Mouse (Mus musculus): Measurements from ENCODE around the gene 9230104L09Rik. TPM values are rescaled to one million over a fixed set of nuclear protein-coding genes. Genes with fewer than 3 reads are reported as not detected.

Gene 9230104L09Rik
- polyA plus RNA-seq, 1 experiment from 2014 or later, result 0.53 TPM

GRCm38 (mm10) chr2:148877016-148877770 is 12.4 kb upstream of the 9230104L09Rik start:
- H3K36me3 ChIP-seq, result peaks cover 2% of the 10 kb centered on the region; the same call in 1 of the 2 replicates
- H3K9me3 ChIP-seq (replicated peaks), result no peaks in the 10 kb centered on the region
- peak overlapping the region; percentile 24 for H3K27ac ChIP-seq
- no peak for ATAC-seq (replicated peaks; ENCODE audit: insufficient number of reproducible peaks, insufficient read depth, low FRiP score, low read depth)
- H3K4me2 ChIP-seq, result no peak overlapping the region
- H3K27me3 ChIP-seq, result no peaks in the 10 kb centered on the region
- WGBS, result 29% methylated on average over 3 of the region's 3 CpGs
- H3K4me1 ChIP-seq (replicated peaks), result peaks cover 53% of the 10 kb centered on the region
- no peak overlapping the region for H3K9ac ChIP-seq
- no peak overlapping the region for H3K4me3 ChIP-seq

GRCm38 (mm10) chr2:148875335-148875811 is 10.5 kb upstream of the 9230104L09Rik start, which contains the start of gene Cst3:
Gene Cst3 (minus strand): TSS chr2:148875692.
- Histone ChIP-seq H3K27me3 (no peaks in the 10 kb centered on the region), H3K4me1 (replicated peaks) (peaks cover 53% of the 10 kb centered on the region), H3K36me3 (peaks cover 17% of the 10 kb centered on the region; the same call in 1 of the 2 replicates), H3K4me2 (peak within 1 kb of the TSS; percentile 78), H3K9ac (peak within 1 kb of the TSS; percentile 97), H3K27ac (peak within 1 kb of the TSS; percentile 97), H3K9me3 (replicated peaks) (no peaks in the 10 kb centered on the region), H3K4me3 (peak within 1 kb of the TSS; percentile 96)
- peak; percentile 96 for ATAC-seq (replicated peaks; ENCODE audit: insufficient number of reproducible peaks, insufficient read depth, low FRiP score, low read depth)
- WGBS, result 0% methylated on average over 19 of the region's 19 CpGs

- Histone ChIP-seq H3K9me3 (replicated peaks) (no peaks in the 10 kb centered on the region), H3K27me3 (no peaks in the 10 kb centered on the region), H3K27ac (peak overlapping the region; percentile 97), H3K36me3 (peaks cover 17% of the 10 kb centered on the region; the same call in 1 of the 2 replicates), H3K4me1 (replicated peaks) (peaks cover 53% of the 10 kb centered on the region), H3K4me3 (peak overlapping the region; percentile 96), H3K4me2 (peak overlapping the region; percentile 78), H3K9ac (peak overlapping the region; percentile 97)
- peak; percentile 33 for ATAC-seq (replicated peaks; ENCODE audit: insufficient number of reproducible peaks, insufficient read depth, low FRiP score, low read depth)
- WGBS, result under 1% methylated on average over 34 of the region's 34 CpGs
Measured at GRCm38 (mm10) chr2:148874617-148875334, 9.9 kb upstream of the 9230104L09Rik start.

GRCm38 (mm10) chr2:148874224-148874616 is 9.4 kb upstream of the 9230104L09Rik start:
- H3K9me3 ChIP-seq (replicated peaks), result no peaks in the 10 kb centered on the region
- peaks cover 17% of the 10 kb centered on the region; the same call in 1 of the 2 replicates for H3K36me3 ChIP-seq
- peak overlapping the region; percentile 97; the same call in 1 of the 2 replicates for H3K27ac ChIP-seq
- peak overlapping the region; percentile 96 for H3K4me3 ChIP-seq
- no peaks in the 10 kb centered on the region for H3K27me3 ChIP-seq
- ATAC-seq (replicated peaks; ENCODE audit: insufficient number of reproducible peaks, insufficient read depth, low FRiP score, low read depth), result no peak
- peak overlapping the region; percentile 78 for H3K4me2 ChIP-seq
- H3K4me1 ChIP-seq (replicated peaks), result peaks cover 50% of the 10 kb centered on the region
- H3K9ac ChIP-seq, result peak overlapping the region; percentile 97
- 21% methylated on average over 3 of the region's 3 CpGs for WGBS

GRCm38 (mm10) chr2:148872860-148873259 is 8.0 kb upstream of the 9230104L09Rik start:
- ATAC-seq (replicated peaks; ENCODE audit: insufficient number of reproducible peaks, insufficient read depth, low FRiP score, low read depth), result no peak; the same call in 1 of the 2 replicates

GRCm38 (mm10) chr2:148870526-148870925 is 5.7 kb upstream of the 9230104L09Rik start:
- Histone ChIP-seq H3K4me2 (no peak overlapping the region), H3K9me3 (replicated peaks) (no peaks in the 10 kb centered on the region), H3K27me3 (no peaks in the 10 kb centered on the region), H3K9ac (no peak overlapping the region), H3K27ac (no peak overlapping the region), H3K4me3 (no peak overlapping the region), H3K36me3 (peaks cover 17% of the 10 kb centered on the region; the same call in 1 of the 2 replicates), H3K4me1 (replicated peaks) (peaks cover 23% of the 10 kb centered on the region)
- ATAC-seq (replicated peaks; ENCODE audit: insufficient number of reproducible peaks, insufficient read depth, low FRiP score, low read depth), result no peak
- 77% methylated on average over 3 of the region's 3 CpGs for WGBS

More at GRCm38 (mm10) chr2:148872860-148873259, 8.0 kb upstream of the 9230104L09Rik start:
- Histone ChIP-seq H3K9ac (peak overlapping the region; percentile 97; the same call in 1 of the 2 replicates), H3K27me3 (no peaks in the 10 kb centered on the region), H3K4me1 (replicated peaks) (peaks cover 38% of the 10 kb centered on the region), H3K27ac (peak overlapping the region; percentile 97), H3K4me2 (peak overlapping the region; percentile 78), H3K9me3 (replicated peaks) (no peaks in the 10 kb centered on the region), H3K4me3 (peak overlapping the region; percentile 96), H3K36me3 (peaks cover 17% of the 10 kb centered on the region; the same call in 1 of the 2 replicates)
- 36% methylated on average over 4 of the region's 4 CpGs for WGBS

GRCm38 (mm10) chr2:148868959-148869358 is 4.1 kb upstream of the 9230104L09Rik start:
- no peaks in the 10 kb centered on the region for H3K27me3 ChIP-seq
- H3K27ac ChIP-seq, result no peak overlapping the region
- H3K4me1 ChIP-seq (replicated peaks), result peaks cover 26% of the 10 kb centered on the region
- H3K4me2 ChIP-seq, result no peak overlapping the region
- ATAC-seq (replicated peaks; ENCODE audit: insufficient number of reproducible peaks, insufficient read depth, low FRiP score, low read depth), result no peak
- peaks cover 17% of the 10 kb centered on the region; the same call in 1 of the 2 replicates for H3K36me3 ChIP-seq
- no peaks in the 10 kb centered on the region for H3K9me3 ChIP-seq (replicated peaks)
- WGBS, result 65% methylated on average over 1 of the region's 1 CpGs
- no peak overlapping the region for H3K4me3 ChIP-seq
- no peak overlapping the region for H3K9ac ChIP-seq

GRCm38 (mm10) chr2:148861693-148862092 is 3.1 kb downstream of the 9230104L09Rik start:
- H3K4me3 ChIP-seq, result no peak overlapping the region
- no peak overlapping the region for H3K27ac ChIP-seq
- peaks cover 24% of the 10 kb centered on the region for H3K4me1 ChIP-seq (replicated peaks)
- no peak for ATAC-seq (replicated peaks; ENCODE audit: insufficient number of reproducible peaks, insufficient read depth, low FRiP score, low read depth)
- no peaks in the 10 kb centered on the region for H3K27me3 ChIP-seq
- no peaks in the 10 kb centered on the region for H3K36me3 ChIP-seq
- no peak overlapping the region for H3K4me2 ChIP-seq
- H3K9me3 ChIP-seq (replicated peaks), result no peaks in the 10 kb centered on the region
- H3K9ac ChIP-seq, result no peak overlapping the region

GRCm38 (mm10) chr2:148860993-148861392 is 3.8 kb downstream of the 9230104L09Rik start:
- no peaks in the 10 kb centered on the region for H3K36me3 ChIP-seq
- H3K4me2 ChIP-seq, result no peak overlapping the region
- H3K4me3 ChIP-seq, result no peak overlapping the region
- H3K27me3 ChIP-seq, result no peaks in the 10 kb centered on the region
- H3K9ac ChIP-seq, result no peak overlapping the region
- 52% methylated on average over 4 of the region's 4 CpGs for WGBS
- ATAC-seq (replicated peaks; ENCODE audit: insufficient number of reproducible peaks, insufficient read depth, low FRiP score, low read depth), result no peak
- peaks cover 28% of the 10 kb centered on the region for H3K4me1 ChIP-seq (replicated peaks)
- no peak overlapping the region for H3K27ac ChIP-seq
- no peaks in the 10 kb centered on the region for H3K9me3 ChIP-seq (replicated peaks)

- H3K27ac ChIP-seq, result peak overlapping the region; percentile 66; the same call in 1 of the 2 replicates
- 59% methylated on average over 4 of the region's 4 CpGs for WGBS
Measured at GRCm38 (mm10) chr2:148857506-148857905, 7.3 kb downstream of the 9230104L09Rik start.

More at GRCm38 (mm10) chr2:148857506-148857905, 7.3 kb downstream of the 9230104L09Rik start:
- Histone ChIP-seq H3K36me3 (no peaks in the 10 kb centered on the region), H3K4me3 (no peak overlapping the region), H3K4me1 (replicated peaks) (peaks cover 17% of the 10 kb centered on the region), H3K4me2 (no peak overlapping the region), H3K9ac (no peak overlapping the region), H3K27me3 (no peaks in the 10 kb centered on the region), H3K9me3 (replicated peaks) (no peaks in the 10 kb centered on the region)
- no peak for ATAC-seq (replicated peaks; ENCODE audit: insufficient number of reproducible peaks, insufficient read depth, low FRiP score, low read depth)
